Mouse (Mus musculus) forelimb bud, embryonic 11.5 days (tissue): ENCODE data around the gene Colgalt1.

Experiments used
- DNase-seq: peaks from one replicate; pipeline ENCODE4 v3.0.0-alpha.2; 2012; ENCODE audit warnings: low read depth, low spot score

The Colgalt1 gene

DNA sequence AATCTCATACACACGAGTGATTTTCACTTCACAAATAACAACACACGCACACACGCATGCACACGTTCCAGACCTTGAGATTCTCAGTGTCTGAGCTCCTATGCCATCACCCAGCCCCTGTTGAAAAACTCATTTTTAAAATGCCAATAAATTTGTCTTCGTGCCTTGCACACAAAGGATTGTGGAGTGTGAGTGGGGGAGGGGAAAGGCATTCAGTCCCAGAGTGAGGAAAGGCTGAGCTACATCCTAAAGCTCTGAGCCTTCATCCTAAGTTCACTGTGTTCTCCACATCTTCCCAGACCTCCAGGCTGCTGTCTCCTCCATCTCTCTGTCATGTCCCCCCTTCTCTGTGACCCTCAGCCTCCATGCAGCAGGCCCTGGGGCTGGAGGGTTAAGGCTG is 56.5 kb downstream of the Colgalt1 start:
- no peak for DNase-seq

DNA sequence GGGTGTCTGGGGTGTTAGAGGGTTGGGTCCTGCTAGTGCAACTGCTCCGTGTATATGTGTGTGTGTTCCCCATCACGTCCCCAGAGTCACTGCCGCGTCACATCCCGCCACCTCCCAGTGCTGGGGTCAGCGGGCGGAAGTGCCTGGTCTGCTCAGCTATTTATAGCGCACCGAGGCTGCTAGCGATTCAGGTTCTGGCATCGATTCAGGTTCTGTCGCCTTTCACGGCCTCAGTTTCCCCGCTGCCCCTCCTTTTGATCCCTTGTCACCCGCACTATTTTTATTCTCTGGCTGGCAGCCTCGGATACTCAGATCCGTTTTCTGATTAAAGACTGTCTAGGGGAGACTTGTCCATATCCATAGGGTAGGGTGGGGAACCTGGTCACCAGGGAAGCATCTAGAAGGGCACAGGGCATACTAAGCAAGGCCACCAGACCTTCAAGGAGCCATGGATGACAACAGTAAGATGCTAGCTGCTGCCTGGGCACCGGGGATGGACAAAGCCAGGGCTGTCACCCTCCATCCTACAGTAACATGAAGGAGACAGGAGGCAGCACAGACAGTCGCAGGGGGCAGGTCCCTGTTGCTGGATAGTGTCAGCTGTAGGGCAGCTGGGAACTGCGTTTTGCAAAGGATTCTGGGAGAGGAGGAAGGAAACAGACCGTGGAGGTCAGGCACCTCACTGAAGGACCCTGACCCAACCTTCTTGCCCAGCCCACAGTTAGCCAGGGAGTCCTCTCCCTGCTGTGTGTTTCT is 57.6 kb downstream of the Colgalt1 start:
- DNase-seq = no peak

- no peak for DNase-seq
These were observed 59.4 kb downstream of the Colgalt1 start for GRCm38 (mm10) chr8:71670198-71670597.

DNA sequence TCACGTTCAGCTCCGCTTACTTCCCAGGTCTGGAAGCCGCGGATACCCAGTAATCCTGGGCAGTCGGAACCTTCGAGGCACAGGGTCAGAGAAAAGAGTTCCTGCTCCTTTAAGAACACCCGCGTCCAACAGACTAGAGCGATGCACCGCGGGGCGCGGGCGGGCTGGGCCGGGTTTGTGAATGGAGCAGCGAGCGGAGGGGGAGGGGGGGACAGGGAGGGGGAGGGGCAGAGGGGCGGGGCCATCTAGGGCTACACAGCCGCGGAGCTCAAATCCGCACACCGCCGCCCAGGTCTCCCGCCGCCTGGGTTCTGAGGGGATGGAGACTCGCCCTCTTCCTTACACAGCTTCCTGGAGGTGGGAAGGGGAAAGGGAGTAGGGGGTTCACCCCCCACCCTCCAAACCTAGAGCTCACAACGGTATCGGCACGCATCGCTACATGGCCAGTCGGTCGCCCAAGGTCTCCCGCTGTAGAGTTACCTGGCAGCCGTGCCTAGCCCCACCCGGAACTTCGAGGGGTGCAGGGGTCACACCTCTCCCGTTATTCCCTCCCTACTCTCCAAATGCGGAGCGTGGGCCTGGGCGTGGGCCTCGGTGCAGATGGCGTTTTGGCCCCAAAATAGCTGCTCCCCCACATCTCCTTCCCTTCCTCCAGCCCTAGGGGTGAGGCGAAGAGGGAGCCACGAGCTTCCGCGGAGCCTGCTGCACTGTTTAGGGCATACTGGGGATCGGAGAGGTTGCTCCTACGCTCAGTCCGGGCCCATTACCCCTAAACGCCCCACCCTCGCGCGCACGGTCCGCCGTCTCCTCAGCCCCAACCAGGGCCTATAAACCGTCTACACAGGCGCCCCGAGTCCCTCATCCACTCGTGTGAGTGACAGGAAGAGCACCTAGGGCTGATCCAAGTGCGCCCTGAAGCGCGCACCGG is 60.1 kb downstream of the Colgalt1 start:
- peak; percentile 60 for DNase-seq

DNA sequence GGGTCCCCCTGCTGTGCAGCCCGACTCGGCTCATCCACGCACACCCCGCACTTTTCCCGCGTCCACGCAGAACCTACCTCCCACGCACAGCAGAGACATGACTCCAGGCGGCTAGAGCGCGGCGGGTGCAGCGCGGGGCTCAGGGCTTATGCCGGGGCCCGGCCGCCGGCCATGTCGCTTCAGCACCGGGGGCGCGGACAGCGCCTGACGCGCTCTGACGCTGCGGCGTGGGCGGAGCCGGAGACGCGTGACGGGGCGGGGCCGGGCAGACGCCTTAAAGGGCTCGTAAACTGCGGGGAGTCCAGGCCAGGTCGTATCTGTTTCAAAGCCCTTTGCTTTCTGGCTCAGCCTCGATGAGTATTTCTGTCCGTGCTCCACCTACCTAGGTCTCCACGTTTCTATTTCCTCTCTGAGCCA is 60.8 kb downstream of the Colgalt1 start, which contains the start of gene Unc13a:
Unc13a (minus strand) TSS at position 209 of the 417 bp plus-strand sequence.
- peak; percentile 91 for DNase-seq

GRCm38 (mm10) chr8:71672168-71672735 is 61.5 kb downstream of the Colgalt1 start:
- no peak for DNase-seq

DNA sequence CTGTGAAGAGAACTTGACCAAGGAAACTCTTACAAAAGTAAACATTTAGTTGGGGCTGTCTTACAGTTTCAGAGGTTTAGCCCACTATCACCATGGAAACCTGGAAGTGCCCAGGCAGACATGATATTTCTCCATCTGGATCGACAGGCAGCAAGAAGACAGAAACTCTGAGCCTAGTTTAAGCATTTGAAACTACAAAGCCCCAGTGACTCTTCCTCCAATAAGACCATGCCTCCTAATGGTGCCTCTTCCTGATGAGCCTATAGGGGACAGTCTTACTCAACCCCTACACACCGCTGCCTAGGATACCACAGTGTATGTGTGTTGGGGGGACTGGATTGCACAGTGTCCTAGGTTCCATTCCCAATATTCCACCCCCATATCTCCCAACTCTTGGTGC is 63.3 kb downstream of the Colgalt1 start:
- no peak for DNase-seq
